Mouse (Mus musculus) layer of hippocampus, adult 9-11 months (tissue): ENCODE results near the gene Chp2.
"Not testable (repeated sequence)": the region's sequence is repeated elsewhere in the genome, so short reads cannot be mapped to it uniquely, and the experiment has no call there.

ENCODE experiments used
- DNase-seq: peaks from one replicate; pipeline ENCODE4 v3.0.0; 2022

Gene Chp2

GRCm38 (mm10) chr7:122242744-122243143 is 23.4 kb downstream of the Chp2 start:
- DNase-seq = not testable (repeated sequence)

DNA sequence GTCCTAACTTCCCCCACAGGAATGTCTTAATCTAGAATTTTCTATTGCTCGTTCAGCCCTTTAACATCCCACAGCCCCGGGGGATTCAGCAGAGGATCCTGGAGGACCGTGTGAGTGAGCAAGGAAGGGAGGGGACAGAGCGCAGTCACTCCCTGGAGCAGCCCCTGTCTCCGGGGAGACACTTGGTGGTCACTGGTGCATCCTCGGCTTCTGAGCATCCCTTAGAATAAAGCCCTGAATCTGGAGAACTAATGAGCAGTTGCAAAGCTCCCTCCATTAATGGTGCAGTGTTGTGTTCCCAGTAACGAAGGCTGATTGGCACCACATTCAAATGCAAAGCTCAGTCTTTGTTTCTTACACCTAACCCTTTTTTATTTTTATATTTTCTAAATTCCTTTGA is 24.9 kb downstream of the Chp2 start:
- DNase-seq = no peak

- no peak for DNase-seq
Measured at GRCm38 (mm10) chr7:122244584-122244983, 25.3 kb downstream of the Chp2 start.

DNA sequence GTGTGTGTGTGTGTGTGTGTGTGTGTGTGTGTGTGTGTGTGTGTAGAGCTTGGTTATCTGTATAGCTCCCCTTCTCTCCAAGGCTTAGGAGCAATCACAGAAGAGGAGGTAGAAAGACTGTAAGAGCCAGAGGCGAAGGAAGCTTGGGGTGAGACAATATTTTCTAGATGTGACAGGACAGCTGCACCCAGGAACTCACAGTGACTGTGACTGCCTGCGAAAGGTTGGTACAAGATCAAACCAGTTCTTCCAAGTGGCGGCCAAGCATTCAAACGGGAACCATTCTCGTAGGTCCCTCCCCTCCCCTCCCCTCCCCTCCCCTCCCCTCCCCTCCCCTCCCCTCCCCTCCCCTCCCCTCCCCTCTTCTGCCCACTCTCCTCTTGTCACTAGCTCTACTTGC is 26.7 kb downstream of the Chp2 start:
- DNase-seq = no peak

DNA sequence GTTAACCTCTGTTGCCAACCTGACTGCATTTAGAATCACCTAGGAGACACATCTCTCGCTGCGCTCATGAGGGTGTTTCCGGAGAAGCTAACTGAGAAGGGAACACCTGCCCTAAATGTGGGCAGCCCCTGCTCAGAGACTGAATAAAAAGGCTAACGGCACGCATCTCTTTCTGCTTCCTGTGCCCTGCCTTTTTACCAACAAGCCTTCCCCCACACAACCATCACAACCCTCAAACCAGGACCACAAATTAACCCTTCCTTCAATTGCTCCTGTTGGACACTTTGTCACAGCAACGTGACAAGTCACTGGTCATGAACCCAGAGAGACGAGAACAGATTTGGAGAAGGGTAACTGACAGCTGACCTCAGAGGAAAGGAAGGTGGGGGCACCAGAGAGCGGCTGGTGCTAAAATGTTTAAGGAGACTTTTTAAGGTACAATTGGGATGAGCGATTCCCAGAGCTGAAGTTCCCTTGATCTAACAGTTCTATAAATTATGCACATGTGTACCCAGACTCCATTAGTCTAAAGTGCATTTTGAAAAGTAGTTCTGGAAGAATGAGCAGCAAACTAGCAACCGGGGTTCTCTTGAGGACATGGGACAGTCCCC is 28.1 kb downstream of the Chp2 start:
- no peak for DNase-seq

GRCm38 (mm10) chr7:122249321-122249821 is 30.1 kb downstream of the Chp2 start:
- DNase-seq = peak; percentile 46

GRCm38 (mm10) chr7:122251197-122252011 is 32.1 kb downstream of the Chp2 start:
- peak; percentile 82 for DNase-seq

DNA sequence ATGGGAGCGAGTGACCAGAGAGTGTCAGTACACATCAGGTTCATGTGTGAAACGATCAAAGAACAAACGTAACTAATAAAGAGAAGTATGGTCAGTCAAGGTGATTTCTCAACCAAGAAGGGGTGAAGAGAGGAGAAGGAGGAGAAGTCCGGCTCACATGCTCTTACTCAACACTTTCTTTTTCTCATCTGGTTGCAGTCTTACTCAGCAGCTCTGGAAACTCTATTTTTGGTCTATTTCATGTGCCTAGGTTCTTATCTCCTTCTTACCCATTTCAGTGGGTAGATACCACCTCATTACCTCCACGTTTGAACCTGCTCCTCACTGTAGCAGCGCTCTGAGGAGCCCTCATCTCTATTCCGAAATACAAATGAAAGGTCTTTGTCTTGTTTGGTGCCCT is 37.4 kb downstream of the Chp2 start:
- DNase-seq = no peak

- no peak for DNase-seq
Measured at GRCm38 (mm10) chr7:122258521-122258920, 39.2 kb downstream of the Chp2 start.

- DNase-seq = peak; percentile 42
Measured at GRCm38 (mm10) chr7:122260055-122260602, 40.8 kb downstream of the Chp2 start.

DNA sequence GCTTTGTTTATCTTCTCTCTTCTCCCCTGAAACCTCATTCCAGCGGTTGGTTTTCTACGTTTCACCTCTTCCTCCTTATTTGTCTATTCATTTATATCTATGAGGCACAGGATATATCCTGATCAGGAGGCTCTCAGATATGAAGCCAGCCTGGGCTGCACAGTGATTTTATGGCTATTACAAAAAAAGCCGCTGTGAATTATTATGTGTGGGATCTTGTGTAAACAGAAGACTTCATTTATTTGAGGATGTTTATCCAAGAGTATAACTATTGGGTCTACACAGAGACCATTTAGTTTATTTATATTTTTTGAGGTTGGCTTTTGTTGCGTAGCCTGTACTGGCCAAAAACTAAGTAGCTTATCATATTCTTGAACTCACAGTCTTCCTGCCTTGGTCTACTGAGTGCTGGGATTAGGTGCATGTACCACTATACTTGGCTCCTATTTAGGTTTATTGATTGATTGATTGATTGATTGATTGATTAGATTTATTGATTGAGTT is 49.7 kb downstream of the Chp2 start:
- DNase-seq = no peak

GRCm38 (mm10) chr7:122272334-122272733 is 53.0 kb downstream of the Chp2 start:
- no peak for DNase-seq
